Mouse (Mus musculus): Measurements from ENCODE around the gene Ergic2. TPM values are rescaled to one million over a fixed set of nuclear protein-coding genes. Genes with fewer than 3 reads are reported as not detected.

Ergic2 gene
- total and polyA plus RNA-seq, 2 experiments from 2014 or later = 57.9 to 132 TPM

DNA sequence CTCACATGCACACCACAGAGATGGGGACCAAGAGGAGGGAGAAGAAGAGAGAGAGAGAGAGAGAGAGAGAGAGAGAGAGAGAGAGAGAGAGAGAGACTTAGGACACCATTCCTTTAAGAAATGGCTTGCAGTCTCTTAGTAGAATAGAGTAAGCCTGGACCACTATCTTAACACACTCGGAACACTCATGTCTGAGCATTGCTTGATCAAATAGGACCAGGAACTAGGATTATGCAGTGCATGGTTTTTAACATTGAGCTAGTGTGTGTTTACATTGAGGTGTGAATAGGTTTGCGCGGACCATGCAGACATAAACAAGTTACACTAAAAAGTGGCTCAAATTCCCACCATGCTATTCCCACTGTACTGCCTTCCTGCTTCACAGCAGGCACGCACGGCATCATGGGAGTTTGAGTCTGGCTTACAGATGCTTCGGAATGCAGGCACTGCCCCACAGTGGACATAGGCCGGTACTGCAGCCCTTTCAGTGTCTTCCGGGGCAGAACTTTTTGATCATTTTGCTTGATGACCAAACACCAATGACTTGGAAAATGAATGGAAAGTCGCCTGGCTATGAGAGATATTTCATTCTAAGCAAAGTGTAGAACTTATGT is 76.3 kb downstream of the Ergic2 start:
- TF ChIP-seq CTCF (IDR thresholded peaks at IDR 0.05; ENCODE audit: low read depth) (peak; percentile 84), EP300 (IDR thresholded peaks at IDR 0.05; ENCODE audit: low read depth) (no peak)
- Histone ChIP-seq H3K4me2 (ENCODE audit: low read depth, low read length) (no peak overlapping the region), H3K4me1 (ENCODE audit: control insufficient read depth, insufficient read depth) (no peaks in the 10 kb centered on the region), H3K9me3 (replicated peaks; ENCODE audit: control insufficient read depth, low read length) (no peaks in the 10 kb centered on the region), H3K36me3 (replicated peaks; ENCODE audit: control insufficient read depth, insufficient read depth, low read length) (no peaks in the 10 kb centered on the region), H3K4me3 (ENCODE audit: low read depth, low read length) (no peak overlapping the region), H3K9ac (replicated peaks; ENCODE audit: low read depth, low read length) (no peak overlapping the region), H3K27me3 (ENCODE audit: control insufficient read depth, insufficient read depth, low read length) (no peaks in the 10 kb centered on the region), H3K27ac (ENCODE audit: low read depth) (no peak overlapping the region)
- WGBS = 22% methylated on average over 9 of the region's 9 CpGs
- ATAC-seq (ENCODE audit: insufficient read depth, low read depth) (0 out of 2 replicates have a peak, but pooled peaks have one; percentile 53), DNase-seq (ENCODE audit: low spot score) (peak; percentile 75)

- H3K4me1 ChIP-seq (ENCODE audit: control insufficient read depth, insufficient read depth) = no peaks in the 10 kb centered on the region
- no peaks in the 10 kb centered on the region for H3K36me3 ChIP-seq (replicated peaks; ENCODE audit: control insufficient read depth, insufficient read depth, low read length)
- DNase-seq (ENCODE audit: low spot score) = no peak
- no peak overlapping the region for H3K27ac ChIP-seq (ENCODE audit: low read depth)
- H3K9ac ChIP-seq (replicated peaks; ENCODE audit: low read depth, low read length) = no peak overlapping the region
- H3K4me3 ChIP-seq (ENCODE audit: low read depth, low read length) = no peak overlapping the region
- no peak for TF ChIP-seq CTCF (IDR thresholded peaks at IDR 0.05; ENCODE audit: low read depth)
- no peak for TF ChIP-seq EP300 (IDR thresholded peaks at IDR 0.05; ENCODE audit: low read depth)
- H3K27me3 ChIP-seq (ENCODE audit: control insufficient read depth, insufficient read depth, low read length) = no peaks in the 10 kb centered on the region
- no peak overlapping the region for H3K4me2 ChIP-seq (ENCODE audit: low read depth, low read length)
- ATAC-seq (ENCODE audit: insufficient read depth, low read depth) = no peak
- no peaks in the 10 kb centered on the region for H3K9me3 ChIP-seq (replicated peaks; ENCODE audit: control insufficient read depth, low read length)
These were observed 78.6 kb downstream of the Ergic2 start for GRCm38 (mm10) chr6:148133536-148133935.

- Histone ChIP-seq H3K4me3 (ENCODE audit: low read depth, low read length) (no peak overlapping the region), H3K4me1 (ENCODE audit: control insufficient read depth, insufficient read depth) (no peaks in the 10 kb centered on the region), H3K9me3 (replicated peaks; ENCODE audit: control insufficient read depth, low read length) (no peaks in the 10 kb centered on the region), H3K36me3 (replicated peaks; ENCODE audit: control insufficient read depth, insufficient read depth, low read length) (no peaks in the 10 kb centered on the region), H3K9ac (replicated peaks; ENCODE audit: low read depth, low read length) (no peak overlapping the region), H3K27ac (ENCODE audit: low read depth) (no peak overlapping the region), H3K27me3 (ENCODE audit: control insufficient read depth, insufficient read depth, low read length) (no peaks in the 10 kb centered on the region), H3K4me2 (ENCODE audit: low read depth, low read length) (no peak overlapping the region)
- DNase-seq (ENCODE audit: low spot score) (no peak), ATAC-seq (ENCODE audit: insufficient read depth, low read depth) (no peak)
- no peak for TF ChIP-seq CTCF (IDR thresholded peaks at IDR 0.05; ENCODE audit: low read depth)
- no peak for TF ChIP-seq EP300 (IDR thresholded peaks at IDR 0.05; ENCODE audit: low read depth)
- WGBS = 75% methylated on average over 10 of the region's 10 CpGs
These were observed 79.9 kb downstream of the Ergic2 start for GRCm38 (mm10) chr6:148132314-148132713.

Other genes starting within 250 kb of the Ergic2 start
- gene Far2, start 165.1 kb downstream of the Ergic2 start, total RNA-seq (2014; rRNA removed; ENCODE audit: low replicate concordance) = not detected in 2 replicates
- 0.40 and 0.64 TPM in 2 replicates for gene Far2, start 165.1 kb downstream of the Ergic2 start, polyA plus RNA-seq (2015; fragmentation: Nextera tagmentation; extraction: Ambion mirVana)
- gene Tmtc1, start 232.0 kb upstream of the Ergic2 start, total RNA-seq (2014; rRNA removed; ENCODE audit: low replicate concordance) = 28.9 and 39.8 TPM in 2 replicates
- 2.4 and 2.5 TPM in 2 replicates for gene Tmtc1, start 232.0 kb upstream of the Ergic2 start, polyA plus RNA-seq (2015; fragmentation: Nextera tagmentation; extraction: Ambion mirVana)